Comparison of ENCODE assay signal across 10 mouse cellular contexts in the genomic region with DNA sequence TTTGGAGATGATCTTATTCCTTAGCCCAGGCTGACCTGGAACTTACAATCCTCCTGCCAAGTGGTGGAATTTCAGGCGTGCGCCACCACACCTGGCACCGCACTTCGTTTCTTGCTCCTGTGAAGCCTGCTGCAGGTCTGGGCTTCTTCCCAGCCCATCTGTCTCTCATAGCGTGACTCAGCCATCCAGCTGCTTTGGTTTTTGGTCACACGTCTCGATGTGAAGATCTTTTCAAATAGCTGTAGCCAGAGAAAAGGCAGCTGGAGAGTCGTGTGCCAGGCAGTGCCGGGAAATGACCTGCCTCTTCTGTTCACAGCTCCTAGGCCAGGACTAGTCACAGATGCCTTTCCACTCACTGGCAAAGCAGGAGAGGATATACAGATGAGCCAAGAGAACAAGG. TPM values are rescaled to one million over a fixed set of nuclear protein-coding genes. Genes with fewer than 3 reads are reported as not detected.
A peak's percentile ranks its signal among the peaks of the same experiment; 100 is the strongest.
DNase-seq lines count a peak whose midpoint lies in the region; ATAC-seq and TF ChIP-seq lines count a peak whose summit lies in the region.
"Had no signal": no experiment of that assay in that cellular context is flagged by ENCODE, and none has a peak within 500 bp of the region (broad histone marks: within the 10 kb centered on the region; RNA-seq: fewer than 3 reads in every experiment).

No protein-coding gene starts in this region.

- POLR2A ChIA-PET in Patski (lab: Charles Lee): no interaction called here

- CTCF ChIA-PET in Patski (lab: Charles Lee): interaction anchor here (2.3 kb wide), 1 partner anchor 328 kb away, joined by 7 read pairs; no protein-coding TSS in a partner anchor

- no peaks in the 10 kb centered on the region for H3K27me3 ChIP-seq in heart, adult 2 months (ENCODE audit: control insufficient read depth, insufficient read depth, low read length)
- no peaks in the 10 kb centered on the region for H3K27me3 ChIP-seq in heart, embryonic 11.5 days (ENCODE audit: control insufficient read depth, insufficient read depth, low read length)
- no peaks in the 10 kb centered on the region for H3K27me3 ChIP-seq in Patski
- H3K27me3 ChIP-seq in midbrain, postnatal 0 days (ENCODE audit: insufficient read depth, low read length): no peaks in the 10 kb centered on the region
- H3K27me3 ChIP-seq in forebrain, embryonic 12.5 days: no peaks in the 10 kb centered on the region
- no peaks in the 10 kb centered on the region for H3K27me3 ChIP-seq in kidney, adult 2 months (replicated peaks; ENCODE audit: control insufficient read depth, insufficient read depth, low read length)

- H3K27ac ChIP-seq in heart, adult 2 months: no peak overlapping the region
- no peak overlapping the region for H3K27ac ChIP-seq in heart, embryonic 11.5 days (ENCODE audit: low read depth, low read length)
- no peak overlapping the region for H3K27ac ChIP-seq in midbrain, postnatal 0 days (ENCODE audit: low read depth, low read length)
- H3K27ac ChIP-seq in forebrain, embryonic 12.5 days: no peak overlapping the region
- H3K27ac ChIP-seq in kidney, adult 2 months (ENCODE audit: insufficient read depth, low read depth, low read length): no peak overlapping the region
- H3K27ac ChIP-seq: heart, embryonic 13.5 days; kidney, postnatal 0 days had no signal

- no peak overlapping the region for H3K4me2 ChIP-seq in heart, embryonic 11.5 days
- H3K4me2 ChIP-seq in midbrain, postnatal 0 days (ENCODE audit: low read depth, low read length, poor library complexity, severe bottlenecking): no peak overlapping the region
- H3K4me2 ChIP-seq in forebrain, embryonic 12.5 days: no peak overlapping the region
- H3K4me2 ChIP-seq: heart, embryonic 13.5 days had no signal

- peak; percentile 27 to 44 for DNase-seq in heart, adult 2 months
- DNase-seq in Patski (ENCODE audit: low read depth, low spot score): no peak
- DNase-seq in heart, postnatal 4 days: peak; percentile 21
- DNase-seq in lung, postnatal 25 days (ENCODE audit: low spot score): peak; percentile 42
- DNase-seq in midbrain, postnatal 0 days (ENCODE audit: low spot score): no peak
- DNase-seq in kidney, adult 2 months: no peak

- H3K79me2 ChIP-seq in heart, adult 2 months (replicated peaks; ENCODE audit: control insufficient read depth, insufficient read depth, low read length): no peaks in the 10 kb centered on the region

- H3K9me3 ChIP-seq in heart, embryonic 11.5 days (replicated peaks; ENCODE audit: control insufficient read depth, low read length): no peaks in the 10 kb centered on the region
- H3K9me3 ChIP-seq in midbrain, postnatal 0 days (ENCODE audit: low read length): no peaks in the 10 kb centered on the region
- no peaks in the 10 kb centered on the region for H3K9me3 ChIP-seq in forebrain, embryonic 12.5 days
- H3K9me3 ChIP-seq: heart, embryonic 13.5 days had no signal

- intact Hi-C loops in heart, adult 2 months (cut with DNase I): loop anchor here (5.0 kb wide), 1 partner anchor 121 kb away; no protein-coding TSS in a partner anchor

- in situ Hi-C loops in Patski (cut with MboI; ENCODE audit: low pct_unique_long_range_greater_than_20kb): no loop called here

- WGBS in heart, adult 2 months: 52% methylated on average over 9 of the region's 9 CpGs
- WGBS in heart, embryonic 11.5 days (ENCODE audit: insufficient replicate concordance): 58% methylated on average over 9 of the region's 9 CpGs
- WGBS in midbrain, postnatal 0 days: 70% methylated on average over 9 of the region's 9 CpGs
- WGBS in forebrain, embryonic 12.5 days: 75% methylated on average over 9 of the region's 9 CpGs
- WGBS in kidney, adult 2 months: 73% methylated on average over 9 of the region's 9 CpGs

- no peak for ATAC-seq in heart, embryonic 11.5 days (replicated peaks; ENCODE audit: insufficient number of reproducible peaks, low FRiP score, low TSS enrichment)
- peak; percentile 17 for ATAC-seq in Patski
- ATAC-seq in midbrain, postnatal 0 days (ENCODE audit: low FRiP score): no peak
- no peak for ATAC-seq in forebrain, embryonic 12.5 days (ENCODE audit: low FRiP score)

- no peaks in the 10 kb centered on the region for H3K36me3 ChIP-seq in heart, adult 2 months (ENCODE audit: control insufficient read depth, insufficient read depth, low read length)
- no peaks in the 10 kb centered on the region for H3K36me3 ChIP-seq in heart, embryonic 11.5 days (ENCODE audit: control insufficient read depth, insufficient read depth, low read length)
- no peaks in the 10 kb centered on the region for H3K36me3 ChIP-seq in midbrain, postnatal 0 days (ENCODE audit: insufficient read depth, low read length)
- H3K36me3 ChIP-seq in forebrain, embryonic 12.5 days (replicated peaks): no peaks in the 10 kb centered on the region
- no peaks in the 10 kb centered on the region for H3K36me3 ChIP-seq in kidney, adult 2 months (ENCODE audit: control insufficient read depth, insufficient read depth, low read length)
- H3K36me3 ChIP-seq: heart, embryonic 13.5 days had no signal

- H3K4me1 ChIP-seq in heart, adult 2 months (ENCODE audit: control insufficient read depth, insufficient read depth, low read length): peaks cover 3% of the 10 kb centered on the region; the same call in 1 of the 2 replicates
- H3K4me1 ChIP-seq in heart, embryonic 11.5 days (ENCODE audit: control insufficient read depth, insufficient read depth, low read length): no peaks in the 10 kb centered on the region
- H3K4me1 ChIP-seq in midbrain, postnatal 0 days (ENCODE audit: insufficient read depth, low read length): no peaks in the 10 kb centered on the region
- no peaks in the 10 kb centered on the region for H3K4me1 ChIP-seq in forebrain, embryonic 12.5 days
- no peaks in the 10 kb centered on the region for H3K4me1 ChIP-seq in kidney, adult 2 months (ENCODE audit: control insufficient read depth, insufficient read depth, low read length)
- H3K4me1 ChIP-seq: heart, embryonic 13.5 days had no signal

- H3K4me3 ChIP-seq in heart, adult 2 months: no peak overlapping the region
- no peak overlapping the region for H3K4me3 ChIP-seq in heart, embryonic 11.5 days (ENCODE audit: low read depth, low read length)
- no peak overlapping the region for H3K4me3 ChIP-seq in midbrain, postnatal 0 days (ENCODE audit: low read depth, low read length)
- no peak overlapping the region for H3K4me3 ChIP-seq in forebrain, embryonic 12.5 days (replicated peaks)
- H3K4me3 ChIP-seq in kidney, adult 2 months (ENCODE audit: insufficient read depth, low read depth, low read length): no peak overlapping the region
- H3K4me3 ChIP-seq: heart, embryonic 13.5 days had no signal

- no peak for TF ChIP-seq POLR2A in heart, adult 2 months (IDR thresholded peaks at IDR 0.05; ENCODE audit: insufficient read depth, low read depth, low read length)
- TF ChIP-seq POLR2A in kidney, adult 2 months (IDR thresholded peaks at IDR 0.05; ENCODE audit: low read depth, low read length): no peak

- H3K9ac ChIP-seq in heart, adult 2 months (ENCODE audit: low read depth, low read length): no peak overlapping the region
- no peak overlapping the region for H3K9ac ChIP-seq in heart, embryonic 11.5 days (ENCODE audit: low read depth, low read length)
- H3K9ac ChIP-seq in midbrain, postnatal 0 days (replicated peaks; ENCODE audit: low read length, poor library complexity, severe bottlenecking): no peak overlapping the region
- no peak overlapping the region for H3K9ac ChIP-seq in forebrain, embryonic 12.5 days

- no peak for TF ChIP-seq CTCF in heart, adult 2 months (IDR thresholded peaks at IDR 0.05)
- no peak for TF ChIP-seq CTCF in Patski (IDR thresholded peaks at IDR 0.05)
- TF ChIP-seq CTCF in midbrain, postnatal 0 days (IDR thresholded peaks at IDR 0.05): no peak
- no peak for TF ChIP-seq CTCF in kidney, adult 2 months (conservative IDR thresholded peaks at IDR 0.05; ENCODE audit: insufficient read depth, insufficient read length, low read depth, low read length)

- TF ChIP-seq EP300 in heart, adult 2 months (IDR thresholded peaks at IDR 0.05; ENCODE audit: insufficient read depth, low read depth, low read length): no peak

RNA-seq across cellular contexts. Expression of gene Rufy1, which starts 10.7 kb away (rescaled TPM):
- 10 to 100 TPM; 27.6 to 30.4 TPM for total RNA-seq in heart, adult 2 months (2021)
- polyA plus RNA-seq in heart, adult 2 months (2012; rRNA removed): 26.0 and 41.4 TPM in 2 replicates
- polyA plus RNA-seq in heart, embryonic 11.5 days (2014; fragmentation: Nextera tagmentation; extraction: Ambion mirVana): 19.5 and 20.0 TPM in 2 replicates
- polyA plus RNA-seq in Patski (2021): 35.8 TPM
- 10 to 100 TPM; 27.1 to 27.9 TPM for total RNA-seq in heart, postnatal 4 days (2021)
- 11.3 and 21.8 TPM in 2 replicates for total RNA-seq in midbrain, postnatal 0 days (2014; rRNA removed)
- 19.9 and 20.6 TPM in 2 replicates for polyA plus RNA-seq in midbrain, postnatal 0 days (2015; fragmentation: Nextera tagmentation; extraction: Ambion mirVana)
- polyA plus RNA-seq in forebrain, embryonic 12.5 days (2016; fragmentation: Nextera tagmentation; extraction: Ambion mirVana): 30.7 and 31.5 TPM in 2 replicates
- 27.7 and 30.4 TPM in 2 replicates for polyA plus RNA-seq in kidney, adult 2 months (2012; rRNA removed)

Comparison
In these comparisons a context has a peak if more than half of its experiments do, and no peak if none do; other contexts are left out.
1. DNase-seq: peak in heart, adult 2 months (2 of 2), heart, postnatal 4 days (single experiment) and lung, postnatal 25 days (single experiment); none in Patski (single experiment), midbrain, postnatal 0 days (single experiment) and kidney, adult 2 months (single experiment).